Mouse (Mus musculus): ENCODE results near the gene Cbr1.

The Cbr1 gene

GRCm38 (mm10) chr16:93605553-93605952 lies at the start of gene Cbr1:
Gene Cbr1 (plus strand): TSS chr16:93605853.
- no peak for DNase-seq (ENCODE audit: low spot score)

DNA sequence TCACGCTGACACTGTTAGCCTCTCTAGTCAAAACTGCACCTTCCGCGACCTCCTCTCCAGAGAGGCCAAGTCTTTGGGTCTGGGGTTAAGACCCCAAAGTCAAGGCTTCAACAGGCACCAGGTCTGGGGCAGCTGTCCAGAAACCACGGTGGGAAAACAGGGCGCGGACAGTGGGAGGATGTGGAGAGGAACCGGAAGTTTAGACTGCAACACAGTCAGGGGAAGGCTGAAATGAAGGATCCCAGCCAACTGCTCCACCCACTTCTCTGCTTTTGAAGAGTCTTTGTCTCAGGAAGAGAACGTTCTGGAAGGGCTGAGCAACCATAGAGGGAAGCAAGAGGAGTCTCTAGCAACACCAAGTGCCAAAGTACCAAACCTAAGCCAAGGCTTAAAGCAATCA lies 48.0 kb upstream of the Cbr1 start:
- no peak for DNase-seq (ENCODE audit: low spot score)

DNA sequence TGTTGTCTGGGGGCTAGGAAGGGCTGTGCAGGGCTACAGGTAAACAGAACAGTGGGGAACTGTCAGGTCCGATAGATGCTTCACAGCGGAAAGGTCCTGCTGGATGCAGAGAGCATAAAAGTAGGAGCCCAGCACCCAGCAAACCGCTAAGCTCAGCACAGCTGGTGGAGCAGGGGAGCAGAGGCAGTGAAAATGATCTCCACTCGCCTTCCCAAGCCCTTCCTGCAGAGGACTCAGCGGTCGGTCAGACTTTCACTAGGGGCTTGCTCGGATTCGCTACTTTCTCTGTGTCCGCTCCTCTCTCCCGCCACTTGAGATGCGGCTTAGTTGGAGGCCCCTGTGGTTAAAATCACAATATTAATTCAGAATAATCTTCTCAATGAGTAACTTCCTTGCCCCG lies 47.2 kb upstream of the Cbr1 start:
- DNase-seq (ENCODE audit: low spot score): no peak

DNA sequence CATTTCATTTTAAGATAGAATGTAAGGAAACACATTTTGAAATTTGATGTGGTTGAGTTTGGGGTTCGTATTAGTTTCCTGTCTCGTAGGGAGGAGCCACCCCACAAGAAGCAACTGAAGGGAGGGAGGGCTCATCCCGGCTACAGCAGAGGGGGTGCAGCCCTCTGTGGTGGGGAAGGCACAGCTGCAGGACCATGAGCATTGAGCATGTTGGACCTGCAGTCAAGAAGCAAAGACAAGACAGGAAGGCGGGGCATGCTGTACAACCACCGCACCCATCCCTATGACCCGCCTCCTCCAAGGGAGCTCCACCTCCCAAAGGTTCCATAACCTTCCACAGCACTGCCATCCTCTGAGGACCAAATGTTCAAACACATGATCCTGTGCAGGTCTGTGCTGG lies 33.3 kb upstream of the Cbr1 start:
- no peak for DNase-seq (ENCODE audit: low spot score)

- DNase-seq (ENCODE audit: low spot score): no peak
Observed at GRCm38 (mm10) chr16:93573434-93573833, 32.2 kb upstream of the Cbr1 start.

DNA sequence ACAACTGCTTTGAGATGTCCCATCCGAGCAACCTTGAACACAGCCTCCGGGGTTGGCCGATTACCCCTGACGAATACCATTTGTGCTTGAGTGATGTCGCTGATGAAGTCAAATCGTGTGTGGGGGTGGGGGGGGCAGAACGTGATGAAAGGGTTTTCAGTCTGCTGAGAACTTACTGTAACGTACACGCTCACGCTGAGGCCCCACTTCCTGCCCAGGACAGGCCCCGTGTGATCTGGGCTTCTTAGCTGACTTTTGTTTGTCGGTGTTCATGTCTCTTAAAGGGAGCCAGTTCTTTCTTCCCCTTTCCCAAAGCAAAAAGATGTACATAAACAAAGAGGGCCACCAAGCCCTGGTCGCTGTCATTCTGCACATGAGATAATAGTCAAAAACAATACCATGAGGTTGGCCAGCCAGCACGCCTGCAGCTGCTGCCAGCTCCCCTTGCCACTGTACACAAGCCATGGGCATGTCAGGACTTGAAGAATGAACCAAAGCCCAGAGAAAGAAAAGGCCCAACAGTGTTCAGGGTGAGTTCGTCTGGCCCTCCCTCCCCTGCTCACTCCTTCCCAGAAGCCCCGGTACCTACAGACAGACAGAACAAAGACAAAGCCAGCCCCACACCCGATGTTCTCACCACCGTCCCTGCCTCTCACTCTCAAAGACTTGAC lies 31.0 kb upstream of the Cbr1 start:
- no peak for DNase-seq (ENCODE audit: low spot score)

DNA sequence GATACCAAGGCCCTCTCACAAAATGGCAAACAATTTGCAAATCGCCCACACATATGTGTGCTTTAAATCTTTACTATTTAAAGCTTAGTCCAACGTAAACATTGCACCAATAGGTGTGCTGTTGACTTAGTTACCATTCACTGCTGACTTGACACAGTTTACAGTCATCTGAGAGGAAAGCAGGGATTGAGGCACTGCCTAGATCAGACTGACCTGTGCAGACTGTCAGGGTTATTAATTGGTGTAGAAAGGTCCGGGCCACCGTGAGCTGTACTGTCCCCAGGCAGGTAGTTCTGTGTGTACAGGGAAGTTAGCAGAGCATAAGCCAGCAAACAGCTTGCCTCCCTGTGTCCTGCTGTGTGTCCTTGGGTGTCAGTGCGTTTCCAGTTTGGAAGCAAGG lies 30.1 kb upstream of the Cbr1 start:
- no peak for DNase-seq (ENCODE audit: low spot score)

DNA sequence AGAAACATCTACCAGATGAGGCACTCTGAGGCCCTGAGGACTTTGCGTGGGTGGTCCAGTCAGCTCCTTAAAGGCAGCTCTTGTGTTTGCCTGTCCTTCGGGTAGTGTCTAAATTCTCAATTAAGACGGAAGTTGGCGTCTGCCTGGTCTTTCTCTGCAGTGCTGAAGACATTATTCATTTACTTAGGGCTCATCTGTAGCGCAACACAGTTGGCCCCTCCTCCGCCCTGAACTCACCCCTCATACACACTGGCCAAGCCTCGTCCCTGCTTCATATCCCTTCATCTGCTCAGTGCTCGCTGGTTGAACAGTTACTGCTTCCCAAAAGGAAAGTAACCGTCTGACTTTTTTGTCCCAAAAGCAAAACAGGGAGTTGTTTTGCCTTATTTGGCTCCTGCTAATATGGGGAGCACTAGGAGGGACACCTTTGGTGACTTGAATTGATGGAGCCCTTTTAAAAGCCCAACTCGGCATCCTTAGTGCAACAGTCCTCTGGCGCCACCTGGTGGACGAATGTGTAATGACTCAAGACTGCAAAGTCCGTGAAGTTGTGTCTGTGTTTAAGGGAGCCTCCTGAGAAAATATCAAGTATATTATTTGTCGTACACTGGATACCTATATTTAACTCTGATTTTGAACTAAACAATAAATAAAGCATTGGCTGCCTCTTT lies 29.1 kb upstream of the Cbr1 start:
- peak; percentile 64 for DNase-seq (ENCODE audit: low spot score)

GRCm38 (mm10) chr16:93578346-93579005 lies 27.2 kb upstream of the Cbr1 start:
- no peak for DNase-seq (ENCODE audit: low spot score)

GRCm38 (mm10) chr16:93581125-93581524 lies 24.5 kb upstream of the Cbr1 start:
- DNase-seq (ENCODE audit: low spot score): no peak

- no peak for DNase-seq (ENCODE audit: low spot score)
Observed at GRCm38 (mm10) chr16:93584976-93585702, 20.5 kb upstream of the Cbr1 start.

DNA sequence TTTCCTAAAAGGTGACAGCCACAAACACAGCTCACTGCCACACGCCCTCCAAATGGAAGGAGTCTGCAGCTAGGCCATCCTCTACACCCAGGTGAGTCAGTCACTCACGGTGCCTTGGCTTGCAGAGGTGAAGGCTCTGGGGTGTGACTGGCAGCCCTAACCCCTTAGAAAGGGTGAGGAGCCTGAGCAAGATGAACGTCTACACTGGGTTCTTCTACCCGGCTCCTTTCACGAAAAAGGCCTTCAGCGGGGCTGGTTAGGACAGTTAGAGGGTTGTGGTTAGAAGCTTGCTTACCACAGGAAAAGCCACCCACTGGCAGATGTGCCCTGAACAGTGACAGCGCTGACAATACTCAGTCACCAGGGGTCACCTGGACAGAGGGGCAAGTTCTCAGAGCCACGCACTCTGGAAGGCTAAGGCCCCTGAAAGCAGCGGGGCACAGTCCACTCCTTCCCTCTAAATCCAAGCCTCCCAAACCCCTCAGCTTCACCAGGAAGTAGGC lies 19.9 kb upstream of the Cbr1 start:
- DNase-seq (ENCODE audit: low spot score): no peak

GRCm38 (mm10) chr16:93586382-93586781 lies 19.3 kb upstream of the Cbr1 start:
- no peak for DNase-seq (ENCODE audit: low spot score)

GRCm38 (mm10) chr16:93588281-93588680 lies 17.4 kb upstream of the Cbr1 start:
- no peak for DNase-seq (ENCODE audit: low spot score)

DNA sequence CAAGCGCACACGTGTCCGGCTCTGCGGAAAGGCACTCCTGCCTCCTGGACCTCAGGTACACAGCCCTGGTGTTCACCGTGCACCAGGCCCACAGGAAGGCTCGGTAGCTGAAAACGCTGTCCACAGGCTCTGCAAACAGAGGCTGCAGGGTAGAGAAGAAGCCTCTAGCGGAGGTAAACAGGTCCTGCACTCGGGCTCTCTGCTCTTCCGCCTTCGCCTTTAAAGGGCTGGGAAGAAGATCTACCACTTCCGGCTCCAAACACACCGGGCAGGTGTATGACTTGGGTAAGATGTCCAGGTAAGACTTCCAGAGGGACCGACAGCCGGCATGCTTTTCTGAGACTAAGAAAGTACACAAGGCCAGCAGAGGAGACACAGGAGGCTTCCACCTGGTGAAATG lies 14.7 kb upstream of the Cbr1 start:
- DNase-seq (ENCODE audit: low spot score): no peak

- no peak for DNase-seq (ENCODE audit: low spot score)
Observed at GRCm38 (mm10) chr16:93591450-93592430, 13.9 kb upstream of the Cbr1 start.

DNA sequence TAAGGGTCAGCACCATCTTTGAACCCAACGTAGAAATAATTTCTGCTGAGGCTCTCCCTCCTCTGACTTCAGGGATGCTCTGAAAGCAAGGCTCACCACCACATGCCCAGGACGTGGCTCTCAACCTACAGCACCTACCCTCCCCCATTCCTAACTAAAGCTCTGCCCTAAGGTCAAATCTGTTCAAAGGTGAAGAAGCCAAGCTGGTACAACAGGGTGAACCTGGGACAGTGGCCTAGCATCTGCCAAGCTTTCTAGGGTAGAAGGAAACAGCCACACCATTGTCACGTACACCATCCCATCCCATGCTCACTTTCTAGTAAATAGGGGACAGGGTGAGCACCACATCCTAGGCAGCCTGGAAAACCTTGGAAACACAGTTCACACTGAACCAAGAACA lies 12.9 kb upstream of the Cbr1 start:
- no peak for DNase-seq (ENCODE audit: low spot score)

DNA sequence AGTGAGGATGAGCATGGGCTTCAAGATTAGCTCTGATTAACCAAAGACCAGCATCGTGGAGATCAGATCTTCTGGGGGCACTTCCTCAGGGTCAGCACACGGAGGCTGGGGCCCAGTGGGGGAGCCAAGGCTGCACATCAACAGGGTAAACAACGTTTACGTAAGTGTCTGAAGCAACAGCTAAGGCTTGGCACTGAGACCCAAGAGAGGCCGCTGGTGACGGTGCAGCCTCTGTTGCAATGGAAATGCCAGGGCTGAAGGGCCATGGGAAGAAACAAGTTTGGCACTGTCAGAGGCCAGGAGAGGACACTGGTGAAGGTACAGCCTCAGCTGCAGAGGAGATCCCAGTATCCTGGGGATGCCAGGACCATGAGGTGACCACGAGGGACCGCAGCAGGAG lies 12.2 kb upstream of the Cbr1 start:
- no peak for DNase-seq (ENCODE audit: low spot score)

GRCm38 (mm10) chr16:93594448-93594847 lies 11.2 kb upstream of the Cbr1 start:
- DNase-seq (ENCODE audit: low spot score): no peak

DNA sequence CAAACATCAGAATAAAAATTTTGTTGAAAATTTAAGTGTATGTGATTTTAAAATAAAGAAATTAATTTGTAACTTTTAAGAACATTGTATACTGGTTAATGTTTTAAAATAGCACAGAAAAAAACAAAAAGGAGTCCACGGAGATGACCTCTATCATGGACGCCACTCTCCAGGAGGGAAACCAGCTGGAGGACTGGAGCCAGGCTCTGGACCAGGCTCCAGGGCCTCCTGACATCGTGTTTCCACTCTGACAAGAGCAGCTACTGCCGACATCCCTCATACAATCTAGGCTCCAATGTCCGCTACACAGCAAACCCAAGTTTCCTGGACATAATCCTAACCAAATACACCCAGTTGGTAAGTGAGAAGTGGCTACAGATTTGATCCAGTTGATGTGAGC lies 9.9 kb upstream of the Cbr1 start:
- no peak for DNase-seq (ENCODE audit: low spot score)

DNA sequence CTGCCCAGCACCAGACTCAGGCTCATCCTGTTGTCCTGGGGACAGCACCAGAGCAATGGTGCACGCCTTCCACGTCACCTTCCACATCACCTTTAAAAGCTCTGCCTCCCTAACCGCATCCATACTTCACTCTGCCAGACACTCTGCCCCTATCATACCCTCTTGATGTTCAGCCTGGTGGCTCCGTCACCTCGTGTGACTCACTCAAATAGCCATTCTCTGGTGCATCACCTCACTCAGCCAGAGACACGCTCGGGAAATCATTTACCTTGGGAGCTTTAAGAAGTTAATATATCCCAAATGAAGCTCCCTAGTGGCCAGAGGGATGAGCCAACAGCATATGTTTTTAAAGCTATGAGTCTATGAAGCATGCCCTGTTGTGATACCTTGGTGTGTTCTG lies 8.8 kb upstream of the Cbr1 start:
- DNase-seq (ENCODE audit: low spot score): no peak

All from testis, postnatal 14 days (tissue).